In genomic region chr15:8169266-8169746, GRCm38 (mm10) we compare ENCODE assay signal across 8 mouse cellular contexts. TPM values are rescaled to one million over a fixed set of nuclear protein-coding genes. Genes with fewer than 3 reads are reported as not detected.
A peak's percentile ranks its signal among the peaks of the same experiment; 100 is the strongest.
DNase-seq lines count a peak whose midpoint lies in the region; ATAC-seq and TF ChIP-seq lines count a peak whose summit lies in the region.

No protein-coding gene starts in this region.

- peak; percentile 61 for ATAC-seq in liver, embryonic 12.5 days

- no peak overlapping the region for H3K27ac ChIP-seq in bone marrow macrophage, adult 2 months (ENCODE audit: insufficient read depth, low read depth, low read length)
- H3K27ac ChIP-seq in forebrain, embryonic 10.5 days, result peak overlapping the region; percentile 94
- peak overlapping the region; percentile 58 for H3K27ac ChIP-seq in liver, embryonic 12.5 days

- H3K27me3 ChIP-seq in forebrain, embryonic 10.5 days (ENCODE audit: poor library complexity, severe bottlenecking), result no peaks in the 10 kb centered on the region
- H3K27me3 ChIP-seq in liver, embryonic 12.5 days (replicated peaks), result no peaks in the 10 kb centered on the region

- TF ChIP-seq CTCF in bone marrow macrophage, adult 2 months (IDR thresholded peaks at IDR 0.05; ENCODE audit: low read depth, low read length), result no peak

- H3K4me1 ChIP-seq in bone marrow macrophage, adult 2 months (ENCODE audit: control insufficient read depth, insufficient read depth, low read length), result peaks cover 4% of the 10 kb centered on the region
- H3K4me1 ChIP-seq in forebrain, embryonic 10.5 days, result peaks cover 12% of the 10 kb centered on the region
- H3K4me1 ChIP-seq in liver, embryonic 12.5 days, result peaks cover 14% of the 10 kb centered on the region; the same call in 1 of the 2 replicates

- WGBS in forebrain, embryonic 10.5 days, result under 1% methylated on average over 25 of the region's 25 CpGs
- 2% methylated on average over 25 of the region's 25 CpGs for WGBS in liver, embryonic 12.5 days (ENCODE audit: insufficient replicate concordance)

- H3K4me2 ChIP-seq in liver, embryonic 12.5 days, result peak overlapping the region; percentile 100

- intact Hi-C loops in left cerebral cortex, postnatal 14 days (cut with DNase I), result no loop called here
- intact Hi-C loops in left cerebral cortex, postnatal 4 days (cut with DNase I), result no loop called here

- peak; percentile 47 to 50 for DNase-seq in left cerebral cortex, postnatal 14 days (ENCODE audit: low spot score in 2 of 2)
- DNase-seq in left cerebral cortex, postnatal 4 days, result no peak
- no peak for DNase-seq in forebrain, embryonic 10.5 days (ENCODE audit: extremely low spot score, low spot score)
- DNase-seq in right cerebral cortex, postnatal 10 days (ENCODE audit: low spot score in 2 of 2), result peak; percentile 54 to 58
- DNase-seq in adrenal gland, adult 2 months, result no peak
- DNase-seq in ovary, adult 18-20 months (ENCODE audit: low spot score), result no peak

- peak overlapping the region; percentile 79 for H3K4me3 ChIP-seq in bone marrow macrophage, adult 2 months (ENCODE audit: insufficient read depth, low read length)
- H3K4me3 ChIP-seq in forebrain, embryonic 10.5 days, result peak overlapping the region; percentile 81
- peak overlapping the region; percentile 86 for H3K4me3 ChIP-seq in liver, embryonic 12.5 days

- TF ChIP-seq POLR2A in bone marrow macrophage, adult 2 months (IDR thresholded peaks at IDR 0.05; ENCODE audit: borderline replicate concordance, low read depth, low read length), result no peak

- peak overlapping the region; percentile 88 for H3K9ac ChIP-seq in liver, embryonic 12.5 days

- H3K36me3 ChIP-seq in forebrain, embryonic 10.5 days (replicated peaks), result peaks cover 30% of the 10 kb centered on the region
- peaks cover 3% of the 10 kb centered on the region; the same call in 1 of the 2 replicates for H3K36me3 ChIP-seq in liver, embryonic 12.5 days

- H3K9me3 ChIP-seq in forebrain, embryonic 10.5 days, result no peaks in the 10 kb centered on the region
- no peaks in the 10 kb centered on the region for H3K9me3 ChIP-seq in liver, embryonic 12.5 days (replicated peaks)

RNA-seq across cellular contexts. Expression of gene Cplane1, which starts 0.4 kb away (rescaled TPM):
- 10 to 100 TPM; 25.7 to 27.2 TPM for total RNA-seq in left cerebral cortex, postnatal 14 days (2021)
- total RNA-seq in left cerebral cortex, postnatal 4 days (2021), result 10 to 100 TPM; 47.7 to 48.9 TPM
- 8.0 and 11.2 TPM in 2 replicates for polyA plus RNA-seq in bone marrow macrophage, adult 2 months (2012; ENCODE audit: insufficient read depth, insufficient read length, missing spikeins)
- 9.8 TPM in 2 replicates for polyA plus RNA-seq in forebrain, embryonic 10.5 days (2016; fragmentation: Nextera tagmentation; extraction: Ambion mirVana)
- 1.6 and 2.1 TPM in 2 replicates for polyA plus RNA-seq in liver, embryonic 12.5 days (2016; fragmentation: Nextera tagmentation; extraction: Ambion mirVana)
- total RNA-seq in adrenal gland, adult 2 months (2021), result 1 to 10 TPM; 8.7 to 8.9 TPM
- 2.0 and 2.1 TPM in 2 replicates for polyA plus RNA-seq in adrenal gland, adult 2 months (2012; rRNA removed)

Comparison
In these comparisons a context has a peak if more than half of its experiments do, and no peak if none do; other contexts are left out.
1. DNase-seq: peak in left cerebral cortex, postnatal 14 days (2 of 2) and right cerebral cortex, postnatal 10 days (2 of 2); none in left cerebral cortex, postnatal 4 days (single experiment), forebrain, embryonic 10.5 days (single experiment), adrenal gland, adult 2 months (single experiment) and ovary, adult 18-20 months (single experiment).
2. Peak in every context shown above with its lines, with median percentiles within 50 percentile points of each other: H3K4me3 ChIP-seq.